Mouse (Mus musculus): ENCODE results near the gene Spata7. TPM values are rescaled to one million over a fixed set of nuclear protein-coding genes. Genes with fewer than 3 reads are reported as not detected.

Gene Spata7
- polyA plus RNA-seq, 1 experiment, result 1.9 TPM

DNA sequence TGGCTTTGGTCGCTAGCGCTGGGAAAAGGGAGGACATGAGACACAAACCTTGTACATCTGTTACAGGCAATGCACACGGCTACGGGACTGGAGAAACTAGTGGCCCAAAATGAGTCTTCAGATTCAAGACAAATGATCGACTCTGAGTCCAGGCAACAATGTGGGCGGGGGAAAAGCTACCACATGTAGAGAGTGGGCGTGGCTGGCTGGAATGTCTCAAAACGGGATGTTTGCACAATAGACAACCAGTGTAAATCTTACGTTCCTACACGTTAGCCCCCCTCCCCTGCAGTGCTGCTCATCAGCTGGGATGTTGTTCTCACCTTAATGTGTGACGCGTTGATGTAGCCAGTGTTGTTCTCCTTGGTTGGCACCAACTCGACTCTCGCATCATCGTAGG, 54.2 kb downstream of the Spata7 start:
- H3K27ac ChIP-seq (ENCODE audit: control insufficient read depth, insufficient read depth, low read length), result no peak overlapping the region
- 97% methylated on average over 15 of the region's 15 CpGs for WGBS
- H3K27me3 ChIP-seq (ENCODE audit: control insufficient read depth, insufficient read depth, low read length), result no peaks in the 10 kb centered on the region
- no peak for DNase-seq
- H3K4me1 ChIP-seq (replicated peaks; ENCODE audit: control insufficient read depth, insufficient read depth, low read length), result peaks cover 4% of the 10 kb centered on the region
- H3K4me3 ChIP-seq (ENCODE audit: control insufficient read depth, insufficient read depth, low read length), result no peak overlapping the region
- TF ChIP-seq CTCF (IDR thresholded peaks at IDR 0.05; ENCODE audit: borderline replicate concordance, control insufficient read depth, extremely low read depth, insufficient read depth, low read length, poor library complexity) (no peak), POLR2A (IDR thresholded peaks at IDR 0.05; ENCODE audit: control insufficient read depth, extremely low read depth, insufficient read depth, low read length, poor library complexity) (no peak)
- H3K36me3 ChIP-seq (ENCODE audit: control insufficient read depth, insufficient read depth, low read length), result no peaks in the 10 kb centered on the region

DNA sequence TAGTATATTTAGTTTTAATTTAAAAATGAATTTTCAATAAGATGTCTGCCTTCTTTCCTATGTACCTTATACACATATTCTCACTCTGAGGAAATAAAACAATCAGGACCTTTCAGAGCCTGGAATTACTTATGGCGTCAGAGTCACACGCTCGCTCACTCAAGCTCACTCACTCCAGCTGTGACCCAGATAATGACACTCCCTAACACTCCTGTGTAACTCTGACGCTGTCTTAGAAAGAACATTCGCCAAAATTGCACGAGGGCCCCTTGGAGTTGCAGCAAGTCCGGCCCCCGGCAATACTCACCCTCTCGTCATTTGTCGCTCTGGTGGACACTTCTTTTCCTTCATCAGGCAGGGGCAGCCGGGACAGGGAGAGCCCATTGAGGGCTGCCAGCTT, 55.2 kb downstream of the Spata7 start:
- Histone ChIP-seq H3K4me1 (replicated peaks; ENCODE audit: control insufficient read depth, insufficient read depth, low read length) (no peaks in the 10 kb centered on the region), H3K36me3 (ENCODE audit: control insufficient read depth, insufficient read depth, low read length) (no peaks in the 10 kb centered on the region), H3K27me3 (ENCODE audit: control insufficient read depth, insufficient read depth, low read length) (no peaks in the 10 kb centered on the region), H3K27ac (ENCODE audit: control insufficient read depth, insufficient read depth, low read length) (no peak overlapping the region), H3K4me3 (ENCODE audit: control insufficient read depth, insufficient read depth, low read length) (no peak overlapping the region)
- DNase-seq, result no peak
- 94% methylated on average over 11 of the region's 11 CpGs for WGBS
- TF ChIP-seq CTCF (IDR thresholded peaks at IDR 0.05; ENCODE audit: borderline replicate concordance, control insufficient read depth, extremely low read depth, insufficient read depth, low read length, poor library complexity), result no peak
- TF ChIP-seq POLR2A (IDR thresholded peaks at IDR 0.05; ENCODE audit: control insufficient read depth, extremely low read depth, insufficient read depth, low read length, poor library complexity), result no peak

DNA sequence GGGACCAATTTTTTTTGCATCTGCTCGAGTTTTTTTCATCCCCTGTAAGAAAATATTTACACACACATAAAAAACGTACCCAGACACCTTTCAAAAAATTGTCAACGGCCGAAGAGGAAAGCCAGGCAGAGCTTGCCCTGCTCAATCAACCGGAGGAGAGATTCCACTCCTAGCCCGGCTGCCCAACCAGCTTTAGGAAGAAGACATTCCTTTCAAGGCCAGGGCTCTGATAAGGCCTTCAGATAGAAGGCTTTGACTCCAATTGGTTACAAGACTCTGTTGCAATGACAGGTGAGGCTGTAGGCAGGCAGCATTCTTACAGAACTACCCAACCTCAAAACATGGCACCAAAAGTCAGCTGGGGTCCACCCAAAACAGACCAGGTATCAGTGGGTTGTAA, 55.6 kb downstream of the Spata7 start:
- 91% methylated on average over 6 of the region's 6 CpGs for WGBS
- Histone ChIP-seq H3K36me3 (ENCODE audit: control insufficient read depth, insufficient read depth, low read length) (no peaks in the 10 kb centered on the region), H3K4me3 (ENCODE audit: control insufficient read depth, insufficient read depth, low read length) (no peak overlapping the region), H3K27me3 (ENCODE audit: control insufficient read depth, insufficient read depth, low read length) (no peaks in the 10 kb centered on the region), H3K27ac (ENCODE audit: control insufficient read depth, insufficient read depth, low read length) (no peak overlapping the region), H3K4me1 (replicated peaks; ENCODE audit: control insufficient read depth, insufficient read depth, low read length) (no peaks in the 10 kb centered on the region)
- no peak for DNase-seq
- TF ChIP-seq POLR2A (IDR thresholded peaks at IDR 0.05; ENCODE audit: control insufficient read depth, extremely low read depth, insufficient read depth, low read length, poor library complexity), result no peak
- no peak for TF ChIP-seq CTCF (IDR thresholded peaks at IDR 0.05; ENCODE audit: borderline replicate concordance, control insufficient read depth, extremely low read depth, insufficient read depth, low read length, poor library complexity)

DNA sequence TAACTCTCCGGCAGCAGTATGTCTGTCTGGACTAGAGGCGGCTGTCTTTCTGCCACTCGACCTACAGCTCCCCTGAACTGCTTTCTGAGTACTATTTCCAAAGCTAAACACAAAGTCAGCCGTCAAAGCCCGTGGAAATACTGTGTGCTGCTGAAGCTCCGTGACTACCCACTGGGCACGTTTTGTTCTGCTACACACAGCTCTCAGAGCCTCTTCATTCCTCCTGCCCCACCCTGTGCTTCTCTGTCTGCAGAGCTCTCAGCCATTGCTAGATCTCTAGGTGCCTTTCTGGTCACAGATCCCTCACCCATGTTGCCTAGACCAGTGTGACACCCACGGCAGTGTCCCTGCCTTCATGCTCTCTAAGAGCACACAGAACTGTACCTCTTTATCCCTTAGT, 62.3 kb downstream of the Spata7 start:
- WGBS, result 92% methylated on average over 8 of the region's 8 CpGs
- DNase-seq, result no peak
- Histone ChIP-seq H3K4me1 (replicated peaks; ENCODE audit: control insufficient read depth, insufficient read depth, low read length) (no peaks in the 10 kb centered on the region), H3K27me3 (ENCODE audit: control insufficient read depth, insufficient read depth, low read length) (no peaks in the 10 kb centered on the region), H3K36me3 (ENCODE audit: control insufficient read depth, insufficient read depth, low read length) (no peaks in the 10 kb centered on the region), H3K4me3 (ENCODE audit: control insufficient read depth, insufficient read depth, low read length) (no peak overlapping the region), H3K27ac (ENCODE audit: control insufficient read depth, insufficient read depth, low read length) (no peak overlapping the region)
- TF ChIP-seq POLR2A (IDR thresholded peaks at IDR 0.05; ENCODE audit: control insufficient read depth, extremely low read depth, insufficient read depth, low read length, poor library complexity) (no peak), CTCF (IDR thresholded peaks at IDR 0.05; ENCODE audit: borderline replicate concordance, control insufficient read depth, extremely low read depth, insufficient read depth, low read length, poor library complexity) (no peak)

DNA sequence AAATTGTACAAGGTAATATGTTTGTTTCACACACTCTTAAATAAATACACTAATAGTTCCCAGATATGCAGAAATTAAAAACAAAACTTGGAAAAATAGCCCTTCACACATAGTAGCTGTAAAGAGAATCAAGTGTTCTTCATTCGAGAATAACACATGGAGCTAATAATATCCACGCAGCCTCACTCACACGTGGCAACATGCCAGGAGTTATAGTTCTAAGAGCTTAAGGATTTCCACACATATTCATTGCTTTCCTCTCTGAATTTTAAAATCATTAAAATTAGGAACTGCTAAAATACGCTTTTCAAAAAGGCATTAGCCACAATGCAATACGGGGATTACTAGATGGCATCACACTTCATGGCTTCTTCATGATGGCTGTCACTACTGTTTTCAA, 69.2 kb downstream of the Spata7 start:
- WGBS, result 82% methylated on average over 5 of the region's 5 CpGs
- no peak for DNase-seq
- no peak overlapping the region for H3K27ac ChIP-seq (ENCODE audit: control insufficient read depth, insufficient read depth, low read length)
- no peaks in the 10 kb centered on the region for H3K27me3 ChIP-seq (ENCODE audit: control insufficient read depth, insufficient read depth, low read length)
- TF ChIP-seq POLR2A (IDR thresholded peaks at IDR 0.05; ENCODE audit: control insufficient read depth, extremely low read depth, insufficient read depth, low read length, poor library complexity) (no peak), CTCF (IDR thresholded peaks at IDR 0.05; ENCODE audit: borderline replicate concordance, control insufficient read depth, extremely low read depth, insufficient read depth, low read length, poor library complexity) (no peak)
- H3K4me1 ChIP-seq (replicated peaks; ENCODE audit: control insufficient read depth, insufficient read depth, low read length), result 0 out of 2 replicates have a peak, but pooled peaks cover 2% of the 10 kb centered on the region
- no peaks in the 10 kb centered on the region for H3K36me3 ChIP-seq (ENCODE audit: control insufficient read depth, insufficient read depth, low read length)
- H3K4me3 ChIP-seq (ENCODE audit: control insufficient read depth, insufficient read depth, low read length), result no peak overlapping the region

DNA sequence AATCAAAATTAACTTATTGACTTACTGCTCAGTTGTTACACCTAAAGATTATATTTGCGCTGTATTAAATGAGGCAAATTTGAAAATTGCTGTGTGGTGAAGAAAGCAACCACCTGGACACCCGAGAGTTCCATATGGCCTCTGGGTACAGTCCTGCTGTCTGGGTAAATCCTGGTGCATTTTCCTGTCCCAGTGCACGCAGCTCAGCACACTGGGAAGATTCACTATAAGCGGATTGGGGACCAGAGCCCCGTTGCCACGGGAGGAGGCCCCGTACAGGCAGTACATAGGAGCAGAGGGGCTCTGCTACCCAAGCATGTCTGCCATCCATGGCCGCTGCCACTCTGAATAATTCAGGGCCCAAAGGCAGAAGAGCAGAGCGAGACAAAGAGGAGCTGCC, 73.6 kb downstream of the Spata7 start:
- Histone ChIP-seq H3K27me3 (ENCODE audit: control insufficient read depth, insufficient read depth, low read length) (no peaks in the 10 kb centered on the region), H3K36me3 (ENCODE audit: control insufficient read depth, insufficient read depth, low read length) (no peaks in the 10 kb centered on the region), H3K27ac (ENCODE audit: control insufficient read depth, insufficient read depth, low read length) (no peak overlapping the region), H3K4me1 (replicated peaks; ENCODE audit: control insufficient read depth, insufficient read depth, low read length) (no peaks in the 10 kb centered on the region), H3K4me3 (ENCODE audit: control insufficient read depth, insufficient read depth, low read length) (no peak overlapping the region)
- 97% methylated on average over 9 of the region's 9 CpGs for WGBS
- TF ChIP-seq CTCF (IDR thresholded peaks at IDR 0.05; ENCODE audit: borderline replicate concordance, control insufficient read depth, extremely low read depth, insufficient read depth, low read length, poor library complexity), result no peak
- TF ChIP-seq POLR2A (IDR thresholded peaks at IDR 0.05; ENCODE audit: control insufficient read depth, extremely low read depth, insufficient read depth, low read length, poor library complexity), result no peak
- no peak for DNase-seq

DNA sequence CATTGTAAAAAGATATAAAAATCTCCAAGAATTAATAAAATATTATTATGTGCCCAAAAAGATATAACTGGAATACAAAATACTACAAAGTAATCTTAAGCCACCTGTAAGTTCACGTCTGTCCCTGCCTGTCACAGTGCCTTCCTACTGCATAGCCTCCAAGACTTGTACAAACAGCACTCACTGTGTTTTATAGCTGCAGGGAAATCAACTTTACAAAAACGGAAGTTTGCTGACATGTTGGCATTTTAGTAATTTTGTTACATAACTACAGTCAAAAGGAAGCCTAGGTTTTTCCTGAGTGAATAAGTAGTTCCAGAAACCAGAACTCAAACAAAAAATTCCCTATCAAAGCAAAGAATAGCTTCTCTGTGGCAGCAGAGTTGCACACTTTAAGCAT, 75.6 kb downstream of the Spata7 start:
- WGBS, result 66% methylated on average over 2 of the region's 2 CpGs
- TF ChIP-seq CTCF (IDR thresholded peaks at IDR 0.05; ENCODE audit: borderline replicate concordance, control insufficient read depth, extremely low read depth, insufficient read depth, low read length, poor library complexity) (no peak), POLR2A (IDR thresholded peaks at IDR 0.05; ENCODE audit: control insufficient read depth, extremely low read depth, insufficient read depth, low read length, poor library complexity) (no peak)
- DNase-seq, result no peak
- Histone ChIP-seq H3K4me3 (ENCODE audit: control insufficient read depth, insufficient read depth, low read length) (no peak overlapping the region), H3K27me3 (ENCODE audit: control insufficient read depth, insufficient read depth, low read length) (no peaks in the 10 kb centered on the region), H3K4me1 (replicated peaks; ENCODE audit: control insufficient read depth, insufficient read depth, low read length) (no peaks in the 10 kb centered on the region), H3K27ac (ENCODE audit: control insufficient read depth, insufficient read depth, low read length) (no peak overlapping the region), H3K36me3 (ENCODE audit: control insufficient read depth, insufficient read depth, low read length) (no peaks in the 10 kb centered on the region)

Data from thymus, adult 2 months (tissue).